Mouse (Mus musculus): ENCODE measurements around the gene Gm21118.
"Not testable (repeated sequence)": the region's sequence is repeated elsewhere in the genome, so short reads cannot be mapped to it uniquely, and the experiment has no call there.

Gm21118 gene

GRCm38 (mm10) chrY:70273542-70273941 lies at the start of gene Gm21118:
TSS of gene Gm21118 (minus strand) at chrY:70273642.
- not testable (repeated sequence) for DNase-seq (ENCODE audit: low read depth, low spot score)

GRCm38 (mm10) chrY:70303187-70303586 lies 29.7 kb upstream of the Gm21118 start, which contains the start of the genes Gm29423 and Gm29644:
TSS of gene Gm29423 (minus strand) at chrY:70303287.
TSS of gene Gm29644 (minus strand) at chrY:70303343.
- not testable (repeated sequence) for DNase-seq (ENCODE audit: low read depth, low spot score)
